Mouse (Mus musculus): ENCODE data around the gene Wdr90. TPM values are rescaled to one million over a fixed set of nuclear protein-coding genes. Genes with fewer than 3 reads are reported as not detected.
"Not testable (repeated sequence)": the region's sequence is repeated elsewhere in the genome, so short reads cannot be mapped to it uniquely, and the experiment has no call there.

Gene Wdr90
- polyA plus RNA-seq, 3 experiments from 2014 or later, result 3.3 to 7.0 (median 6.8) TPM

- ATAC-seq, result no peak
These were observed 31.7 kb downstream of the Wdr90 start for GRCm38 (mm10) chr17:25829558-25830017.

GRCm38 (mm10) chr17:25828712-25829557, 32.4 kb downstream of the Wdr90 start, which contains the start of gene Jmjd8:
Gene Jmjd8, plus strand, starts transcription at chr17:25828867.
- ATAC-seq, result peak; percentile 56

- no peak for ATAC-seq
These were observed 33.1 kb downstream of the Wdr90 start for GRCm38 (mm10) chr17:25828223-25828594.

GRCm38 (mm10) chr17:25827546-25828222, 33.6 kb downstream of the Wdr90 start:
- no peak for ATAC-seq

GRCm38 (mm10) chr17:25827011-25827410, 34.3 kb downstream of the Wdr90 start:
- ATAC-seq, result no peak

GRCm38 (mm10) chr17:25825984-25826570, 35.2 kb downstream of the Wdr90 start:
- no peak for ATAC-seq

DNA sequence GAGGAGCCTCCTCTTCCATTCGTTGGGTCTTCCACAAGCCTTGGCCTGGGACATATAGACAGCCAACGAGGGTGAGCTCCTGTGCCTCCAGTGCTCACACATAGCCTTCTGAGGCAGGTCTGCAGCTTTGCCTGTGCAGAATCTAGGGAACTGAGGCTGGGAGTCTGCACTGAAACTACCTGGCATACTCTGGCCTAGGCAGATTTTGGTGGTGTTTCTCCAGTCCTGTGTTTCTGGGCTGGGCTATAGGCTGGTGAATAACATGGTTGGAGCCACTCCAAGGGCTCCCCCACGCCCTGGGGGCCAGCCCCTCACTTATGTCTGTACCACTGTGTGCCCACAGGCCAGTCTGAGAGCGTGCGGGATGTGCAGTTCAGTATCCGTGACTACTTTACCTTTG, 36.0 kb downstream of the Wdr90 start:
- no peak for ATAC-seq

DNA sequence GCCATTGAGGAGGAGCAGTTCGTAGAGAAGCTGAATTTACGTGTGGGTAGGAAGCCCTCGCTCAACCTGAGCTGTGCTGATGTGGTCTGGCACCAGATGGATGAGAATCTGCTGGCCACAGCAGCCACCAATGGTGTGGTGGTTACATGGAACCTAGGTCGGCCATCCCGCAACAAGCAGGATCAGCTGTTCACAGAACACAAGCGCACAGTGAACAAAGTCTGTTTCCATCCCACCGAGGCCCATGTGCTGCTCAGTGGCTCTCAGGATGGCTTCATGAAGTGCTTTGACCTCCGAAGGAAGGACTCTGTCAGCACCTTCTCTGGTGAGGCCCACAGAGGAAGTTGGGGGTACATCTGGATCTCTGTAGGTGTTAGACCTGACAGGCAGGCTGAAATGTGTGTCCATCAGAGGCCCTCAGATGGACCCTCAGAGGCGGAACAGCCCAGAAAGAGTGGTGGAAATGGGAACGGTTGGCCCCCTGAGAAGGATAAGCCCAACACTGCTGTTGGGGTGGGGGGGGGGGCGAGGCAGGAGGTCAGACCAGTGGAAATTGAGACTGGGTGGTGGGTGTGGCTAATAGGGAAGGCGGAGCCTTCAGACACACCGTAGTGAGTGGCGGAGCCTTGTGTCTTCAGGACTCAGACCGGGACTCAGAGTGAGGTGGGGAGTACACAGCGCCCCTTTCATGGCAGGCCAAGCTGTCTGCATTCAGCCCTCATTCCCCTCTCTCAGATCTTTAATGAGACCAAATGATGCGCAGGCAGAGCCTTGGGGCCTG, 36.7 kb downstream of the Wdr90 start:
- no peak for ATAC-seq

GRCm38 (mm10) chr17:25823452-25823851, 37.8 kb downstream of the Wdr90 start, which contains the start of gene Wdr24:
Gene Wdr24, plus strand, starts transcription at chr17:25823627.
- peak; percentile 94 for ATAC-seq

DNA sequence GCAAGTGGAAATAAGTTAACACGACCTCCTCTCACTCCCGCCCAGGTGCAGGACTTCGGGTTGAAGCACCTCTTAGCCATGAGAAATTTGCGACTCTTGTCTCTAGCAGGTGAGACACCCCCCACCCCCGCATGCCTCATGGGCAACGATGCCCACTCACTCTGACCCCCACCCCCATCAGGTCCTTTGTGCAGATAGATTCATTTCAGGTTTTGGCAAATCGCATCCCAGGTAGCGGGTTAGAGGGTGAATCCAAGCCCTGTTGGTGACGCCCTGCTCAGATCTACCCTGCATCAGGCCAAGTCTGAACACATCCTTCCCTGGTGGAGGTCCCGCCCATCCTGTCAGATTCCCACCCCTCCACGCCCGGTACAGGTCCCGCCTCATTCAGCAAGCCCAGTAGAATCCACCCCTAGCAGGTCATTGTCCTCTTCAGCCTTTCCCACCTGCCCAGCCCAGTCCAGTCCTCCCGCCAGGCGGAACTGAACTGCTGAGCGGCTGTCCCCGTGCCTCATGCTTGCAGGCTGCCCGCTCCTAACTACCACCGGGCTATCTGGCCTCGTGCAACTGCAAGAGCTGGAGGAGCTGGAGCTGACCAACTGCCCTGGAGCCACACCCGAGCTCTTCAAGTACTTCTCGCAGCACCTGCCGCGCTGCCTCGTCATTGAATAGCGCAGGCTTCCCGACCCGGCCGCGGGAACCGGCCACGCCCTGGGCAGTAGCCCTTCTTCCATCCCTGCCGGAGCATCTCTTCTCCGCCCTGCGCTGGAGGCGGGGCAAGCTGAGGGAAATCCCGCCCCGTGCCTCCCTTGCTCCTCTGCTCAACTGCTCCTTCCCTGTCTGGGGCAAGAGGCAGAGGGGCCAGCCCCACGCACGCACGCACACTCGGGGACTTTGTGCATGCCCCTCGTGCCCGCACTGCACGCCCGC, 42.2 kb downstream of the Wdr90 start:
- ATAC-seq, result no peak

DNA sequence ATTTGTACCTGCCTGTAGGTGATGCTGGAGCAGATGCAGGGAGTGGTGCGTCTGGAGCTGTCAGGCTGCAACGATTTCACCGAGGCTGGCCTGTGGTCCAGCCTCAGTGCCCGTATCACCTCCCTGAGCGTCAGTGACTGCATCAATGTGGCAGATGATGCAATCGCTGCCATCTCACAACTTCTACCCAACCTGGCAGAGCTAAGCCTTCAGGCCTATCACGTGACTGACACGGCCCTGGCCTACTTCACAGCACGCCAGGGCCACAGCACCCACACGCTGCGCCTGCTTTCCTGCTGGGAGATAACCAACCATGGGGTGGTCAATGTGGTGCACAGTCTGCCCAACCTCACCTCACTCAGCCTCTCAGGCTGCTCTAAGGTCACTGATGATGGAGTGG, 43.6 kb downstream of the Wdr90 start:
- no peak for ATAC-seq

DNA sequence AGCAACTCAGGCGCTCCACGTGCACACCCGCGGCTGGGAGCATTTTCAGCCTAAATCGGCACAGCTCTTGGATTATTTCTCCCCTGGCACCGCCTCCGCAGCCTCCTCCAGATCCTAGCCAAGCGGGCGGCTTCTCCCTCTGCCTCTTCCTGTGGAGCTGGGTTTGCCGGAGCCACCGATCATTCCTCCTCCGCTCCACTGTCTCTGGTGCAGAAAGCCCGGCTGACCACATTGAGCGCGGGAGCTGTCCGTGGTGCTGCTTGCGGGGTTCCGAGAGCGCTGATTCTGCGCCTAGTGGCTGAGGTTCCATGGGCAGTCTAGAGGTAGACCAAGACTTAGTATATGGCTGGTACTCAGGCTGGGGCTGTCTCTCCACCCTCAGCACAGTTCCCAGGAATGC, 47.8 kb downstream of the Wdr90 start:
- ATAC-seq, result no peak

GRCm38 (mm10) chr17:25810890-25811289, 50.4 kb downstream of the Wdr90 start:
- no peak for ATAC-seq

GRCm38 (mm10) chr17:25809606-25810340, 51.5 kb downstream of the Wdr90 start:
- ATAC-seq, result no peak

DNA sequence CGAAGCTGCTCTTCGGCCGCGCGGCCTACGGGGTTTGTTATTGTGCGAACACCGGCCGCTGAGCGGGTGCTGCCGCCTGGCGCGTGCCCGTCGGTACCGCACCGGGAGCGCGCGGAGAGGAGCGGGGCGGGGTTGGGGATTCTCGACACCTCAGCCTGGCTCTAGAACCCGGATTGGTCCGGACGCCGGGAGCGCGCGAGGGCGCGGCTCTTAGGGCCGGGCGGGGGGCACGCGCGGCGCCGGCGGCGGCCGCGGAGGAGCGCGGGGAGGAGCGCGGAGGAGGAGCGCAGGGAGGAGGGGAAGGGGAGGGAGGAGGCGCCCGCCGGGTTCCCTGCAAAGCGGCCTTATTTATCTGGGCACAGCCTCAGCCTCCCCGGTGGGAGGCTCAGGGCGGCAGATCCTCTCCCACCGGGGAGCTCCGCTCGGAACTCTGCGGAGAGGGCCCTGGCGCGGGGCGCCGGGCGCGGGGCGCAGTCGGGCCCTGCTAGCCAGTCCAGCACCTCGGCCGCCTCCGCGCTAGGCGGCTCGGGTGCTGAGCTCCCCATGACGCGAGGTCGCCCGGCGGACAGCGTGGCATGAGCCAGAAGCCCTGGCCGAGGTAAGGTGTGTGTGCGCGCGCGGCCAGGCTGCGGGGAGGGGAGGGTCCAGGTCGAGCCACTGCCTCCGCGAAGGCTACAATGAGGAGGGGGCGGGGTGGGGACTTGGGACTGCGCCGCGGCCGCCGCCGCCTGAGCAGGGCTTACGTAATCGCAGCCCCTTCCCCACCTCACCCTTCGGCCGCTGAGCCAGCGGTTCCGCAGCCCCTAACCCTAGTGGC, 52.3 kb downstream of the Wdr90 start, which contains the start of gene Fbxl16:
Fbxl16 (plus strand) TSS at position 297 of the 817 bp plus-strand sequence.
- ATAC-seq, result no peak

GRCm38 (mm10) chr17:25808028-25808427, 53.3 kb downstream of the Wdr90 start:
- no peak for ATAC-seq

GRCm38 (mm10) chr17:25807452-25807851, 53.8 kb downstream of the Wdr90 start:
- not testable (repeated sequence) for ATAC-seq

- ATAC-seq, result no peak
These were observed 54.8 kb downstream of the Wdr90 start for GRCm38 (mm10) chr17:25806507-25806906.

DNA sequence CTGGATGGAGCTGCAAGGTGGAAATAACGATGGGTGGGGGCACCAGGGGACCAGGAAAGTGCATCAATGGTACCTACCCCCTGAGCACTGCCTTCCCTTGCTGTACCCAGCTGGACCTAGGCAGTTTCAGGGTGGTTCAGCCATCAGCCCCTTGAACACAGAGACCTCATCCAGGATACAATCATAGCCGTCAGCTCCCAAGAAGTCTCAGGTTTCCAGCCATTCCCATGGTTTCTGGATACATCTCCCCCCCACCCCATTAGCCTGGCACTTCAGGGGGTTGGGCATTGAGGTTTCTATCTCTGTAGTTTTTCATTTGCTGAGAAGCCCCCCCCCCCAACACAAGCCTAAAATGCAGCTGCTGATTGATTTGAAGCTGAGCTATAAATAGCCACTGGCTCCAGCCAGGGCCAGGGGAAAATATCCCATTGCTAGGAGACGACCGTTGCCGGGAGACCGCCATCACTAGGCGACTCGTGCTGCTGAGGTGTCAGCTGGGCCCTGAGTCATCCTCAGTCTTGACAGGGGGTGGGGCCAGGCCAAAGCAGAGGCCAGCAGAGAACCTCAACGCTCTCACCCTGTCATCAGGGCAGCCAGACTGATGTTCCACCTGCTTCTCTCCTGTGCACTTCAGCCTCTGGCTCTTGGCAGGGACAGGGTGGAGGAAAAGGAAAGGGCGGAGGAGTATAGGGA, 58.3 kb downstream of the Wdr90 start:
- ATAC-seq, result no peak
